Mouse (Mus musculus): ENCODE results near the gene Arhgef15. TPM values are rescaled to one million over a fixed set of nuclear protein-coding genes. Genes with fewer than 3 reads are reported as not detected.
"Not testable (repeated sequence)": the region's sequence is repeated elsewhere in the genome, so short reads cannot be mapped to it uniquely, and the experiment has no call there.

The Arhgef15 gene
- total RNA-seq (2021), result 1 to 10 TPM; 6.9 to 7.8 TPM
- long read RNA-seq, experiment 1, full-length matches to known transcripts, result 1 of 4 reads
- long read RNA-seq, experiment 1, partial matches to known transcripts, result 1 of 4 reads
- long read RNA-seq, experiment 1, other reads (novel, unspliced or antisense), result 2 of 4 reads
- long read RNA-seq, experiment 2, full-length matches to known transcripts, result 1 of 4 reads
- long read RNA-seq, experiment 2, partial matches to known transcripts, result 0 of 4 reads
- long read RNA-seq, experiment 2, other reads (novel, unspliced or antisense), result 3 of 4 reads

- intact Hi-C loops (cut with DNase I), result no loop called here
- no peak for DNase-seq
Measured at GRCm38 (mm10) chr11:68957308-68957707, at the start of gene Arhgef15. Gene Arhgef15 (minus strand): TSS chr11:68957480.

DNA sequence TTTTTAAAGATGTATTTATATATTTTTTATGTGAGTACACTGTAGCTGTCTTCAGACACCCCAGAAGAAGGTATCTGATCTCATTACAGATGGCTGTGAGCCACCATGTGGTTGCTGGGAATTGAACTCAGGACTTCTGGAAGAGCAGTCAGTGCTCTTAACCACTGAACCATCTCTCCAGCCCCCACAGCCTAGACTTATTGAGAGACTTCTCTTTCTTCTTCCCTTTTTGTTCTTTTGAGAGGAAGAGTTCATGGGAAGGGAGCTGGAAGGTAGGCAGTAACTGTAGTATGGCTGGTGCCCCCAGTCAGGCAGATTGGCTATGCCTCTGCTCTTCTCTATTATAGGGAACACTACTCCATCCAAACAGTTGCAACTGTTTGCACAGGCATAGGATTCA lies 49.3 kb upstream of the Arhgef15 start:
- intact Hi-C loops (cut with DNase I); DNase-seq: not testable (repeated sequence)

GRCm38 (mm10) chr11:69005193-69005592 lies 47.9 kb upstream of the Arhgef15 start:
- DNase-seq, result no peak
- intact Hi-C loops (cut with DNase I), result no loop called here

- intact Hi-C loops (cut with DNase I), result no loop called here
- no peak for DNase-seq
Measured at GRCm38 (mm10) chr11:69003592-69003991, 46.3 kb upstream of the Arhgef15 start.

DNA sequence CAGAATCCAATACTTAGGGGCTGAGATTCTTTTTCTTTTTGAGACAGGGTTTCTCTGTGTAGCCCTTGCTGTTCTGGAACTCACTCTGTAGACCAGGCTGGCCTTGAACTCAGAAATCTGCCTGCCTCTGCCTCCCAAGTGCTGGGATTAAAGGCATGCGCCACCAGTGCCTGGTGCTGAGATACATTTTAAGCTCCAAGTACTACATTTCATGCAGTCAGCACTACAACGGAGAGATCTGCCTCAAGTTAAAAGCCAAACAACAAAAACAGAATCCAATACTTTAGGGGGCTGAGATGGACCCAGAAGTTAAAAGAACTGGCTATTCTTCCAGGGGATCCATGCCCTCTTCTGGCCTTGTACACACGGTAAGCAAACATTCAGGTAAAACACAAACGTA lies 45.5 kb upstream of the Arhgef15 start:
- DNase-seq; intact Hi-C loops (cut with DNase I): not testable (repeated sequence)

DNA sequence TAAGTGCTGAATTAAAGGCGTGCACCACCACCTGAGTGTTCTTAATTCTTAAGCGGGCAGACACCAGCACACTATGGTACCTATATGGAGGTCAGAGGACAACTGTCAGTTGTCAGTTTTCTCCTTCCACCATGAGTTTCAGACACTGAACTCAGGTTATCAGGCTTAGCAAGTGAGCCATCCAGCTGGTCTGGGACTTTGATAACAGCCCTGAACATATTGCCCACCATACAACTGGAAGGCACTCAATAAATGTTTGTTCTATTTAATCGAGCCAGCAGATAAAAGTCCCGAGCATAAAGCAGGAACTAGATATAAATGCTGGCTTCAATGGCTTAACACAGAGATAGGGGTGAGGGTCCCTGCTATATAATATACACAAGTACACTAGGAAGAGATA lies 39.8 kb upstream of the Arhgef15 start:
- intact Hi-C loops (cut with DNase I), result no loop called here
- DNase-seq, result no peak

GRCm38 (mm10) chr11:68994377-68994776 lies 37.1 kb upstream of the Arhgef15 start:
- intact Hi-C loops (cut with DNase I), result no loop called here
- no peak for DNase-seq

DNA sequence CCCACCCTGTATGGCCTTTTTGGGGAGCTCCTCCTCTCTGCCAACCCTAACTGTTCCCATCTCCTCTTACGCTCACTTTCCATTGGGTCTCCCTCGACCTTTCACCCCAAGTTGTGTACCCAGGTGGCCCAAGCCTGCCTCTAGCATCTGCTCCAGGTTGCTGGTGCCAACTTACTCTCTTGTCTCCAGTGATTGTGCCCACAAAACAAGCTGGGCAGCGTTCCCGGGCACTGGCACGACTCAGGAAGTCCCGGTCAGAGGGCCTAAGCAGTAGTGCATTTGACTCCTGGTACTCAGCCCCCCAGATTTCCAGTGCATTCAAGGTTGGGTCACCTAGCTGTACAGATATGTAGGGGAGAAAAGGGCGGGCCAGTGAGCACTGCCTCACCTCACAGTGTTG lies 35.8 kb upstream of the Arhgef15 start:
- intact Hi-C loops (cut with DNase I), result no loop called here
- no peak for DNase-seq

DNA sequence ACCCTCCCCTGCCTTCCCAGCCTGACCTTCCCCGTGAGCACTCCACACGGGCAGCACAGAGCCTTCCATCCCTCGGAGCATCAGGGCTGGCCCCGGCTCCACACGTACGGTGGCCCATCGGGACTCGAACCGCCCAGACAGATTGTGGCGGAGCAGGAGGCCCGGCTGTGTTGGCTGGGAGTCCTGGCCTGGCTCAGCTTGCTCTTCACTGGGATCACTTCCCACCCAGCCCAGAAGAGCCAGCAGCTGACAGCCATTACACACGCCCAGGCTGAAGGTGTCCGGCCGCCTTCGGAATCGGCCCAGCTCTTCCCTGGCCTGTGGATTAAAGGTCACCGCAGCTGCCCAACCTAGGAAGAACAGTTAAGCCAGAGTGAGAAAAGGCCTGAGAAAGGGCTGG lies 31.1 kb upstream of the Arhgef15 start:
- intact Hi-C loops (cut with DNase I), result no loop called here
- DNase-seq, result peak; percentile 64 to 65

GRCm38 (mm10) chr11:68987365-68987882 lies 30.1 kb upstream of the Arhgef15 start:
- intact Hi-C loops (cut with DNase I), result no loop called here
- no peak for DNase-seq

DNA sequence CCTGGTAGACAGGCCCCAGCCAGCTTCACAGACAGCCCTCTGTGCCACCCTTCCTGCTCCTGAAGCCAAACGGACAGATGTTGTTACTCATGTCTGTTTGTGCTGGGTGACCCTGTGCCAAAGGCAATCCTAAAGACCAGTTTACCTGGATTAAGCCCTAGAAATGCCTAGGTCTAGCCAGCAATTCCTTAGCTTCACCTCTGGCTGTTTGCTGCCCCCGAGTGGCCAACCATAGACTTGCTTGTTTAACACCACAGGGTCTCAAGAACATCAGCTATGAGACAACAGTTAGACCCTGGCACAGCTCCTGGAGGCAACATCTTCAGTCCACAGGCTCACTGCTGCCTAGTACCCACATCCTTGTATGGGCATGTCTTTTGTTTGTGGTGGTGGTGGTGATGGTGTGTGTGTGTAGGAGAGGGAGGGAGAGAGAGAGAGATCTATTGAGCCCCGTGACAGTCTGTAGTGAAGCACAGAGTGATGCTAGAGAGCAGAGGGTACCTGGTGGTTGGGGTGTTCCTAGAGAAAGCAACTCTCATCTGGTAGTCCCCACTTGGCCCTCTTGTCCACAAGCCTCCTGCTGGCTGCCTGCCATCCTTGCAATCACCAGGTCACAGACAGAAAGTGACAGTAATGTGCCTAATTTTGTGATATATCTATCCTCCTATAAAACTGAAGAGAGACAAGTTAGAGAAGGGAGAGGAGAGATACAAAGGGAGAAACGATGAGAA lies 25.5 kb upstream of the Arhgef15 start:
- intact Hi-C loops (cut with DNase I), result loop anchor here (2.0 to 5.0 kb wide), 2 partner anchors 49 to 78 kb away; no protein-coding TSS in a partner anchor
- DNase-seq, result peak; percentile 55 to 62

GRCm38 (mm10) chr11:68980919-68981318 lies 23.6 kb upstream of the Arhgef15 start:
- no peak for DNase-seq
- intact Hi-C loops (cut with DNase I), result loop anchor here (5.0 kb wide), 1 partner anchor 51 kb away; no protein-coding TSS in a partner anchor

- intact Hi-C loops (cut with DNase I), result no loop called here
Measured at GRCm38 (mm10) chr11:68979320-68979733, 22.0 kb upstream of the Arhgef15 start.

GRCm38 (mm10) chr11:68975601-68976000 lies 18.3 kb upstream of the Arhgef15 start:
- no peak for DNase-seq
- intact Hi-C loops (cut with DNase I), result no loop called here

More at GRCm38 (mm10) chr11:68979320-68979733, 22.0 kb upstream of the Arhgef15 start:
- no peak for DNase-seq

- DNase-seq, result no peak
- intact Hi-C loops (cut with DNase I), result no loop called here
Measured at GRCm38 (mm10) chr11:68975085-68975484, 17.8 kb upstream of the Arhgef15 start, which contains the start of gene Rangrf. Gene Rangrf (minus strand): TSS chr11:68975185.

- intact Hi-C loops (cut with DNase I), result no loop called here
- no peak for DNase-seq
Measured at GRCm38 (mm10) chr11:68974059-68974450, 16.8 kb upstream of the Arhgef15 start.

DNA sequence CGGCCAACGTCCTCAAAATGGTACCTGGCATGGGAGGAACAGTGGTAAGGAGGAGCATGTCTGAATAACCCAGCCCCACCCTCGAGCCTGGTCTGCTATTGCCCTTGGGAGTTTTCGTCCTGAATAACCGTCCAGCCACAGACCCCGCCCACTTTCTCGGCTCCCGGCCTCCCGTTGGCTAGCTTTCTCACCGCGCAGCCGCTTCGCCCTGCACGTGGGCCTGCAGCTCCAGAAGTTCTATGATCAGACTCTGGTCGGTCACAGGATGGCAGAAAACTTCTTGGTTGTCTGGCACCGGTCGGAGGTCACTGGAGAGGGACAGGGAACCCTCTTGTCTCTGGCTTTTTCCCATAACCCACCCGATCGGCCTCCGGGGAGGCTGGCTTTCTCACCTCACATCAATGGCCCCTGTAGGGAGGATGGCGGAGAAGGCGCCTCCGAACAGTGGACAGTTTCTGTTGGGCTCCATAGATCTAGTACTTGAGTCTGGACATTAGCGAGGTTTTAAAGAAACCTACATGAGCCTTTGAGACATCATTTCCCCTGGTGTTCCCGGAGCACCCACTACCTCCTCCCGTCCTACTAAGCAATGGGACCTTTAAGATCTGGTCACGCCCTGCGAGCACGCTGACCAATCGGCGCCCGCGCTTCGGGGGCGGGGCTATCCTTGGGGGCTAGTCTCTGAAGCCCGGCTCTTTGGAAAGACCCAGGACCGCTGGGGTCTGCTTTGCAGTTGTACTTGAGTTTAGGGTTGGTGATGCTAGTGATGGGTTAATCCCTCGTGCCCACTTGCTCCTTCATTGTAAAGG lies 16.2 kb upstream of the Arhgef15 start:
- intact Hi-C loops (cut with DNase I), result not testable (repeated sequence)

DNA sequence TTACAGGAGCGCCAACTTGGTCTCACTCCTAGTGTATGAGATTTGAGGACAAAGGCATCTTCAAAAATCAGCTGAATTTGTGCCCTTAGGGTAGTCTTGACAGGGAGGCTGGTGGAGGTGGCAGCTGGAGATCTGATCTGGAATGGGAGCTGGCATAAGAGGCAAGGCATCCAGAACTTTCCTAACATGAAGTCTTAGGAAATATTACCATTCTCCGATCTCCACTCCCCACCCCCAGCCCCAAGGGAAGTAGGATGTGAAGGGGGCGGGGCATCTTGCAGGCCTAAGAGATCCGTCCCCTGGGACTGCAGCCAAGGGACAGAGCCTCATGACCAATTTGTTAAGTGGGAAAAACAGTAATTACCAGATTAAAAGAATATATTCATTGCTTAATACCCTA lies 13.0 kb upstream of the Arhgef15 start:
- DNase-seq, result peak in 1 of 2 experiments; percentile 48
- intact Hi-C loops (cut with DNase I), result no loop called here

More for the DNA sequence above, 16.2 kb upstream of the Arhgef15 start:
- peak; percentile 80 to 84 for DNase-seq

DNA sequence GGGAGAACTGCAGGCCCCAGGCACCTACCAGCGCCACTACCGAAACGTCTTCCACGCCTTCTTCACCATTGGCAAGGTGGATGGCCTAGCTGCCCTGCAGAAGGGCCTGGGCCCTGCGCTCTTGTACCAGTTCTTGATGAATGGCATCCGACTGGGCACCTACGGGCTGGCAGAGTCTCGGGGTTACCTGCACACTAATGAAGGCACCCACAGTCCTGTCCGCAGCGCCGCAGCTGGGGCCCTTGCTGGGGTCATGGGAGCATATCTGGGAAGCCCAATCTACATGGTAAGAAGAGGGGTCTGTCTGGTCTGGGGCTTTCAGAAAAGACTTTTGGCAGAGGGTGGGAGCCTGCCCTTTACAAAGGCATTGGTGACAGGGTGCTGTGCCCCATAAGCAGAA lies 11.5 kb upstream of the Arhgef15 start:
- intact Hi-C loops (cut with DNase I), result no loop called here
- no peak for DNase-seq
